Mouse (Mus musculus) right cerebral cortex, postnatal 25 days (tissue): ENCODE measurements around the gene Tcea3.

Experiments
- DNase-seq: peaks from one replicate; pipeline ENCODE4 v3.0.0; 2022

The Tcea3 gene

DNA sequence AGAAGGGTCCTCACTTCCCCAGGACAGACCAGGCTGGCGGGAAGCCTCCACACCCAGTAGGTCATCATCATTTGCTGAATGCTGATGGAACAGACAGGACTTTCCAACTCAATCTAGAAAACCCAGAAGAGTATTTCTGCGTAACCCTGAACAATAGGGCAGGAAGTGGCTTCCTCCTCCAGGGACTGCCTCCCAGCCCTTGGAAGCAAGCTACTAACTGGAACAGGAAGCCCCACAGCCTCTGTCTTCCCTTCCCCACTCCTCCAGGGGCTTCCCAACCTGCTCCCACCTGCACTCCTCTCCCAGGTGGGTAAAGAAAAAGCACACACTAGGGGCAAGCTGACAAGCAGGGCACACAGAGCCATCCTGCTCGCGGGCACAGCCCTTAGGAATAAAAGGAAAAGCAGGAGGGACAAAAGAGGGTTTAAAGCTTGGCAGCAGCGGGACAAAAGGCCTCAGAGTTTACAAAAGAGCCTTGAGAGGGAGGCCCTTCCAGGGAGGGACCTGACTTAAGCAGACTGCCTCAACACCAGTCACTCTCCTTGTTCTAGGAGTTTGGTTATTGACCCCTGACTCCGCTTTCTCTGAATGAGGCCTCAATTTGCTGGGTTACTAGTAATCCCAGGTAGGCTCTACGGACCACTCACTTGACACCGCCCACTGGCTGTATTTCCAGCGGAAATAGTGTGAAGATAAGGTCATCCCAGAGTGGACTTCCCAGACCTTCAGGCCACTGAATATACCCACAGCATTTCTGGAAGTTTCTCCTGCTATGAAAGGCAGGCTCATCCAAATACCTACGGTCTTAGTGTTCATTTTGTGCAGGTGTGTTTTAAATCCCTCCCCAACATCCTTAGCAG lies 35.3 kb downstream of the Tcea3 start:
- no peak for DNase-seq

DNA sequence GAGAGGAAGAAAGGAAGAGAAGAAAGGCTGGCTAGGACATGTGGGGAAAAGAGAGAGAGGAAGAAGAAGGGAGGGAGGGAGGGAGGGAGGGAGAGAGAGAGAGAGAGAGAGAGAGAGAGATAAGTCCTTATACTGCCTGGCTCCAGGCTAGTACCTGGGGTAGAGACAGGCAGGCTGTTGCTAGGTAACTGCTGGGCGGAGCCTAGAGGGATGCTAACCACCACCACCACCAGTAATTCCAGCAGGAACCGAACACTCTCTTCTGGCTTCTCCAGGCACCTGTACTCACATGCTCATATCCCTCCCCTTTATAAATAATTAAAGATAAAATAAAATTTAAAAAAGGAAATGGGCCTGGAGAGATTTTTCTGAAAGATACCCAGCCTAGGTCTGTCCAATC lies 36.3 kb downstream of the Tcea3 start:
- DNase-seq, result no peak

DNA sequence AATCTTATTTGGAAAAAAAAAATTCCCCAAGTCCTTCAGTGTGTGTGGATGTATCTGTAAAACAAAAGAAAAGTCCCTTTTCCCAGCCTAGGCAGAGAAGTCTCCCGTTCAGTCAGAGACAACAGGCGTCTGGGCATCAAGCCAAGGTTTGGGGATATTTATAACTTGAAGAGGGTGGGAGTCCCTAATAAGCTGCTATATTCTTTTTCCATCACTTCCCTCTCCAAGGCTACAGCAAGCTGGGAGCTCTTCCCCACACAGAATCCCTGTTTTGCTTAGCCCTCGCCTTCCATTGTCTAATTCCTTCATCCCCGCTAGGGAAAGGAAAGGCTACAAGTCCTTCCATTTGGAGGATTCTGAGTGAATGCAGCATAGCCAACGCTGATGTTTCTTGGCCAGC lies 36.9 kb downstream of the Tcea3 start, which contains the start of gene Zfp46:
TSS of gene Zfp46 (plus strand) at position 229 of the 400 bp plus-strand sequence.
- peak; percentile 73 for DNase-seq

DNA sequence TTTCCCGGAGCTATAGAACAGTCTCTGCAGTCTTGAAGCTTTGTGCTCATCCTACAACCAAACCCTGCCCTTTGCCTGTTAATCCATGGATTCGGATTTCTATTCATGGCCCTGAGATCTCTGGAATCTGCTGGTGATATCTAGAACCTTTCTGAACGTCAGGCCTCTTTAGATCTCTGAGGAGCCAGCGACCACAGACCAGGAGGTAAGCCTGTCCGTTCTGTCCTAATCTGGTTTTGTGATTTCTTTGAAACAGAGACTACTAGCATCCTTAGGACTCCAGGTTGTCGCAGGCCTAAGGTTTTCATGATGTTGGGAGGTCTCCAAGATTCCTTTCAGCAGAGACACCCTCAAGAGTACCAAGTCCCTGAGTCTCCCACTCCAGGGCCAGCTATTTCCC lies 37.4 kb downstream of the Tcea3 start:
- DNase-seq, result no peak

DNA sequence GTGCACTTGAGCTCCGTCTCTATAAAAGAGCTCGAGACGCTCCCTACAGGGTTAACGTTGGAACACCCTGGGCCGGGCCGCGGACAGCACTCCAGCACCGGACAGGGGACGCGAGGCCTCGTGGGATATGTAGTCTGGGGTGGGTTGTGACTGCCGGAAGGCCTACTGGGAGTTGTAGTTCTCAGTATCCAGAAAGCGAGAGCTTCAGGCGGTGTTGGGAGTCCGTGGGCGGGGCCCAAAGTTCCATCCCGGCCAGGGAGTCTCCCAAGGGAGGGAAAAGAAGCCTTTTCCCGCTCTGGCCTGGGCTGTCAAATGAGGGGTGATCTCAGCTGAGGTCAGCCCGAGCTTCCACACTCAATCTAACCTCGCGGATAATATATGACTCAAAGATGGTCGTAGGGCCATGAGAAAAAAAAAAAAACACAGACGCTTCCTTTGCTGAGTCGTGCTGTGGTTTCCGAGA lies 37.9 kb downstream of the Tcea3 start:
- peak; percentile 92 for DNase-seq

DNA sequence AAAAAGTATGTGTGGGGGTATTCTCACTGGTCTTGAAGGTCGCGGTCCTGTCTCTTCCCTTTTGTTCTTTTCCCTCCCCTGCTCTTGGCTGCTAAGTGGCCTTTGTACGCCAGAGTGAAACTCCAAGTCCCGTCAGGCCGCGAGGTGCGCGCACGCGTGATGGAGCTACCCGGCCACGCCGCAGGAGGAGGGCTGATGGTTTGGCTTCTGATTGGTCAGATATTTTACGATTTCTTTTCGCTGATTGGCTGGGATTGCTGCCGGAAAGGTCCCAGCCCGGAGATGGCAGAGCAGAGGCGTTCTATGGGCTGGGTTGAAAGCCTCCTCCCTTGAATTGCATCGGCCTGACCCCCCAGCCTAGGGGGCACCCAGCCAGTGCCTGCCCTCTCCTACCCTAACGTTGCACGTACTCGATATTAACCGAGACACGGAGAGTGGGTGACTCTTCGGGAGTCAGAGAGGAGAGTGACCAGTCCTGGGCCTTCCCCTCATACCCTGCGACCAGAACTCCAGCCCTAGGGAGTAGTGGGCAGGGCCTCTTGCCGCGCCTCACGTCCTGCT lies 38.4 kb downstream of the Tcea3 start:
- peak; percentile 95 for DNase-seq

DNA sequence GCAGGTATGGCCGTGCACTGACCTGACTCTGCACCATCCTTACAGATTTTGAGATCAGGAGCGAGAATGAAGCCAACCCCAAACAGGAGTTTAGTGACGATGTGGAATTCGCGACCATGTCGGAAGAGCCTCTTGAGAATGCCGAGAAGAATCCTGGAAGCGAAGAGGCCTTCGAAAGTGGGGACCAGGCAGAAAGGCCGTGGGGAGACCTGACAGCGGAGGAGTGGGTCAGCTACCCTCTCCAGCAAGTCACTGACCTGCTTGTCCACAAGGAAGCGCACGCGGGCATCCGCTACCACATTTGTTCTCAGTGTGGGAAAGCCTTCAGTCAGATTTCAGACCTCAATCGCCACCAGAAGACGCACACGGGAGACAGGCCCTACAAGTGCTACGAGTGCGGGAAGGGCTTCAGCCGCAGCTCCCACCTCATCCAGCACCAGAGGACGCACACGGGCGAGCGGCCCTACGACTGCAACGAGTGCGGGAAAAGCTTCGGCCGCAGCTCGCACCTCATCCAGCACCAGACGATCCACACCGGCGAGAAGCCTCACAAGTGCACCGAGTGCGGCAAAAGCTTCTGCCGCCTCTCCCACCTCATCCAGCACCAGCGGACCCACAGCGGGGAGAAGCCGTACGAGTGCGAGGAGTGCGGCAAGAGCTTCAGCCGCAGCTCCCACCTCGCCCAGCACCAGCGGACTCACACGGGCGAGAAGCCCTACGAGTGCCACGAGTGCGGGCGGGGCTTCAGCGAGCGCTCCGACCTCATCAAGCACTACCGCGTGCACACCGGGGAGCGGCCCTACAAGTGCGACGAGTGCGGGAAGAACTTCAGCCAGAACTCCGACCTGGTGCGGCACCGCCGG lies 42.6 kb downstream of the Tcea3 start:
- no peak for DNase-seq

DNA sequence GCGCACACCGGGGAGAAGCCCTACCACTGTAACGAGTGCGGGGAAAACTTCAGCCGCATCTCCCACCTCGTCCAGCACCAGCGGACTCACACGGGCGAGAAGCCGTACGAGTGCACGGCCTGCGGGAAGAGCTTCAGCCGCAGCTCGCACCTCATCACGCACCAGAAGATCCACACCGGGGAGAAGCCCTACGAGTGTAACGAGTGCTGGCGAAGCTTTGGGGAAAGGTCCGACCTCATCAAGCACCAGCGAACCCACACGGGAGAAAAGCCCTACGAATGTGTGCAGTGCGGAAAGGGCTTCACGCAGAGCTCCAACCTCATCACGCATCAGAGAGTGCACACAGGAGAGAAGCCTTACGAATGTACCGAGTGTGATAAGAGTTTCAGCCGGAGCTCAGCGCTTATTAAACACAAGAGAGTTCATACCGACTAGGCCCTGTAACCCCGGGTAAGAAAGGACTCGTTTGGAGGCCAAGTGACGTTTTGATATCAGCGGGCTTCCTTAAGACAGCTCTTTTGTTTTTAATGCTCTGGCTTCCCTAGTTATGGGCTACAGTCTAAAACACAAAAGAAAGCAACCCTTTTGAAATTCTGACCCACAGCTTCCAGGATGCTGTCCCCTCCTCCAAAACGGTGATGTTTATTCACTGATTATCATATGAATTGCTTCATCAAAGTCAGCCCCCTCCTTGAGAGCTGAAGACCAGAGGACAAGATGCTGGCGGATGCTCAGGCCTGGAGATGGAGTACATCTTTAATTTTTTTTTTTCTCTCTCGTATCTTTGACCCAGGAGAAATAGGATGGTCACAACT lies 43.5 kb downstream of the Tcea3 start:
- no peak for DNase-seq

DNA sequence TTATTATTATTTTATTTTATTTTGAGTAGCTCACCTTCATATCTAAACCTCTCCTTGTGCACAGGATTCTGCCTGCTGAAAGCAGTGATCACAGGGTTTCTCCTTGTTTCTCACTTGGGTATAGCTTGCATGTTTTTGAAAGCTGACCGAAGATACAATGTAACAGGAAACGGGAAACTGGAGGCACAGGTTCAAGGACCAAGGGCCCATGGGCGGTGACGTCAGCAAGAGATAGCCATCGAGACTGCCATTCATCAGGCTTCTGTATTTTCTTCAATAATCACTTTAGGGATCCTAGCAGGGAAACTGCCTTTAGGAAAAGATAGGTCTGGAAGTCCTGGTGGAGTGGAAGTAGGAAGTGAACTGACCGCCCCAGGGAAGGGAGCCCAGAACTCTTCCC lies 44.2 kb downstream of the Tcea3 start:
- no peak for DNase-seq

DNA sequence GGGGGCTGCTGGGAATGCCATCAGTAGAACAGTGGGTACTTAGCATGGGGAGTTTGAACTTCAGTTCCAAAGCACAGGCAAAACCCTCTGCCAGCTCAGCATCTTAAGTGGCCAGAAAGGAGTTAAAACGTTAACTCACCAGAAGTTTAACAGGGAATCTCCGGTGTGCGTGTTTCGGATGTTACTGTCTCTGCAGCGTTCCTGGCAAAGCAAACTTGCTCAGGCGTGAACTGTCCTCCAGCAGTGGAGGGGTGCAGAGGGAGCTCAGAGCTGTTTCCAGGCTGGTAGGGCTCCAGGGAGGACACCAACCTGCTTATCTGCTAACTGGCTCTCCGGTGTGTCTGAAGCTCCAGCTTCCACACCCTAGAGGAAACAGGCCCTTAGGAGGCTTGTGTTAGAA lies 48.4 kb downstream of the Tcea3 start:
- DNase-seq, result no peak

DNA sequence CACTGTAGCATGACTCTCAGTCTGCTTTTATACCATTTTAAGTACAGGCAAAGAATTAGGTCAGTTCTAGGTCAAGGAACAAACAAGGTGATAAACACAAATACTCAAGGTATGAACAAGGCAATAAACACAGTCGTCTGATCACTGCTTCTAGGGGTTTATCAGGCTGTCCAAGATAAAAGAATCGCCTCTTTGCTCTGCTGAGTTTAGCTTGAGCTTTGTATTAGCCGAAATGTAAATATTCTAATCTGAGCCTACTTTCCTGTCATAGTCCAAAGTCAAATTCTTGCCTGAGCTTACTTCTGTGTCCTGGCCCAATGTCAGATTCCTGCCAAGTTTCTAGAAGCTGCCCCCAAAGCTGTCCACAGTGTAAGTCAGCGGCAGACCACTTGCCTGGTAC lies 54.9 kb downstream of the Tcea3 start:
- DNase-seq, result no peak

DNA sequence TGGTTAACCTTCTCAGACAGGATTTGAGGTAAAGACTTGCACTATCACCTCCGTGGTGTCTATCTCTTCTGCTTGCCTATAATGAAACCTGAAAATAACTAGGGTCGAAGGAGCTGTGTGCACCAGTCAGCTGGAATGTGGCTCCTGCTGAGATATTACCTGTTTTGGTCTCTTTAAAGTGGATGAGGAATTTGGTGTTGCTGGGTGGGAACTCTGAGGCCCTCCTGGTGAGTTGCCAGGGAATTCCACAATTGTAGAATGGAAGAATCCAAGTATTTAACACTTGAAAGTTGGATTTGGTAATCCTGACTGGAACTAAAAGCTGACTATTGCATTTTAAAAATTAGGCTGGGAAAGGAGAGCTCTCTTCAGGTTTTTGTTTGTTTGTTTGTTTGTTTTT lies 56.7 kb downstream of the Tcea3 start:
- no peak for DNase-seq

DNA sequence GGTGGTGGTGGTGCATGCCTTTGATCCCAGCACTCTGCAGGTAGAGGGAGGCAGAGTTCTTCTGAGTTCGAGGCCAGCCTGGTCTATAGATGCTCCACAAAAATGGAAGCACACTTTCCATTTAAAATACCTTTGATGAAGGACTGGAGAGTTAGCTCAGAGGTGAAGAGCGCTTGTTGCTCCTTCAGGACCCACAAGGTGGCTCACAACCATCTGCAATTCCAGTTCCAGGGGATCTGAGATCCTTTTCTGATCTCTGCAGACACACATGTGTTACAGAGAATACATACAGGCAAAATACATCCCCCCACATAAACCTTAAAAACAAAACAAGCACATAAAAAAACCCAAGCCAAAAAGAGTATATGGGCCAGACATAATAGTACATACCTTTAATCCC lies 60.8 kb downstream of the Tcea3 start:
- DNase-seq, result no peak

DNA sequence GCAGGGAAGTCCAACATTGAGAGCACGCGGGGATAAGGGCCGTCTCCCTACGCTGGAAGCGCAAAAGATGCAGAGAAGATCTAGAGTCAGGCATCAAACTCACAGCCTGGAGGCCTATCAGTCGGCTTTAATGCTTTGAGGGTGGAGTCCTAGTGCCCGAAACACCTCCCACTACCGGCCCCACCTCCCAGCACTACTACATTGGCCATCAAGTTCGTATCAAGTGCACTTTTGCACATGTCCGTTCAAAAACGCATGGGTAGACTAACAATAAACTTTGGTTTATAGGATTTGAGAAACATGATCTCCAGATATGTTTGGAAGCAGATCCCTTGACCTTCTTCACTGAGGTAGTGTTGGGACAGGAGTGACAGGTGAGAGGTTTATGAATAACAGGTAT lies 62.3 kb downstream of the Tcea3 start:
- no peak for DNase-seq

DNA sequence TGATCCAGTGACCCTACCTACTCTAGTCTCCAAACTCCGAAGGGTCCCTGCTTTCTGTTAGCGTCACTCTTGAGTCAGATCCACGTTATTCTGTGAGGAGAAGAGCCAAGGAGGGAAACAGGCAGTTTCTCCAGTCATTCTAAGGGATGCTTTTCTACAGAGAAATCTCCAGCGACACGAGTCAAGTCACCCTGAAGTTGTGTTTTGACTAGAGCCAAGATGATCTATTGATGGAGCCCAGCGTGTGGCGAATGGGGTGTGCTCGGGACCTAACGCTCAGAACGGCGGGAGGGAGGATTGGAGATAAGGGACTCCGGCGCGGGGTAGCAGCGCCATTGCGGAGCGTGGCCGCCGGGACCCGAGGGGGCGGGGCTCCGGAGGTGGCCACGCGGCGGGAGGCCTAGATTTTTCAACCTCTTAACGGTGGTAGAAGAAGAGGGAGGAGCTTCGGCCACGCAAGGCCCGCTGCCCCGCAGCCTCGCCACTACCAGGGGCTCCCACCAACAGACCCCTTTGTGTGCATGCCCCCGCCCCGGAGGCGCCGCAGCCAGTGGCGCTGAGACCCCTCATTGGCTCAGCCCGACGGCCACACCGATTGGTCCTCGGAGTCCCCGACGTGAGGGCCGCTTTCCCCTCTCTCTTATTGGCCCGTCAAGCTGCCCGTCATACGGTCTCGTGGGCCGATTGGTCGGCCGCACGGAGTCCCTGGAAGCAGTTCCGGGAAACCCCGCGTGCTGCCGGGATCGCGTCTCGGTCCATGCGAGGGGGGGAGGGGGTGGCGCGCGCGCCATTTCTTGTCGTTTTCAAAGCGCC lies 62.9 kb downstream of the Tcea3 start, which contains the start of gene Hnrnpr:
TSS of gene Hnrnpr (plus strand) at position 714 of the 813 bp plus-strand sequence.
- DNase-seq, result peak; percentile 99

DNA sequence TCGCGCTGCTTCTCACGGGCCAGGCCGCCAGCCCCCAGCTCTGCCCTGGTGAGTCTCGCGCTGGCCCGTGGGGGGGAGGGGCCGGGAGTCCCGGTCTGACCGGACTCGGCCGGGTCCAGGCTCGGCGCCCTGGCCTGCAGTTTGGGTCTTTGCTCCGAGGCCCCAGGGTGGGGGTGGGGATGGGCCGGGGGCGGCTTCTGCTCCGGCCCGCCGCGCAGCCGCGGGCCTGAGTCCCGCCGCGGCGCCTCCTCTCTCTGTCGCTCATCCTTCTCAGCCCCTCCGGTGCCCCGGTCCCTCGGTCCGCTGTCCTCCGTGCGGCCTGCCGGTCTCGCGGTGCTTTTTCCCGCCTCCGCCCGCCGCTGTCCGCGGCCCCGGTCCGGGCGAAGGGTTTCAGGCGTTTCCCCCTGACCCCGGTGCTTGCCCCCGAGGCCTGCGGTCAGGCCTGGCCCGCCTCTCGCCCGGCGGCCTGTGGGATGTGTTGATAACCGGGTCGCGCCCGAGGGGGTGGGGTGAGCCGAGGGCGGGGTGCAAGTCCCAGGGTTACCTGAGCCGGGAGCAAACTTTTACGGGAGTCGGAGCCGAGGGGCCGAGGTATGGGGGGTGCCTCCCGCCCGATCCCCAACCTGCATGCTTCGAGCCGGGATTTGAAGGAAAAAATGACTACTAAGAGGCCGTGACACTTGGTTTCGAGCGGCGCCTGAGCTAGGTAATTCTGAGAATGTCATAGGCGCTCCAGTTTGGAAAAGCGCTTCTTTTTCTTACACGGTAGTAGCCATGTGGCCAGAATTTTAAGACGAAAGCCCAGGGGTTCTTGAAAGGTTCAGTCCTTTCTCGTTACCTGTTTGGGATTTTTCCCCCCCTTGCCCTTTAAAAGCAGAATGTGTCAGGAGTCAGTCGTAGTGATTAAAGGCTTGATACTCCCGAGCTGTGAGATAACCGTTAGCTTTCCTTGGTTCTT lies 63.8 kb downstream of the Tcea3 start:
- DNase-seq, result peak; percentile 41

DNA sequence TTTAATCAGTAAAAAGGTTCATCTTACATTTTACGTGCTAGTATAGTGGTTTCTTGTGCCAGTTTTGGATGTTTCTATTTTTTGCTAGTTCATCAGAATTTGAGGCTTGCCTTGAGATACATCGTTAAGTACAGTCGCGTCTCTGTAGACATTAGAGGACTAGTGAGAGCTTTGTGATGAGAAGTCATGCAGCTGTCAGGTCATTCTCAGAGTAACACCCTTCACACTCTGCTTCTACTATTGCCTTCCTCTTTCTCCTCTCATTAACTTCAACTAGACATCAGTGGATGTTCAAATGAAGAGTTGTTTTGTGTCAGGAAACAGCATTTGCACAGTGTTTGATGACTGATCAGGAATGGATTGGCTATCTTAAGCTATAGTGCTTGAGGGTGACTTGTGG lies 65.1 kb downstream of the Tcea3 start:
- DNase-seq, result no peak

DNA sequence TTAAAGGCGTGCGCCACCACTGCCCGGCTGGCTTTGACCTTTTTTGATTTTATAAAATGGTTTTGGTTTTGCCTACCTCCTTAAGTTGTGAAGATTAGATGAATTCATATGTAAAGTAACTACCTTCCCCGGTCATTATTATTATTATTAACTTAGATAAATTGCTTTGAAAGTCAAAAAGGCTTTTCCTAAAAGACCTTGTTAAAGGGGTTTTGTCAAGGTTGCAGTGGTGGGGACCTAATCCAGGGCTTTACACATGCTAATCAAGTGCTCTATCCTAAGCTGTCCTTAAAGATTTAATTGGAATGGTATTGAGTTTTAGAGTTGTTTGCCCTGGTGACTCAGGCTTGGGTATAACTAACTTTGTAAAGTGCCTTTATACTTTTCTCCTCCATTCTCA lies 70.1 kb downstream of the Tcea3 start:
- no peak for DNase-seq

DNA sequence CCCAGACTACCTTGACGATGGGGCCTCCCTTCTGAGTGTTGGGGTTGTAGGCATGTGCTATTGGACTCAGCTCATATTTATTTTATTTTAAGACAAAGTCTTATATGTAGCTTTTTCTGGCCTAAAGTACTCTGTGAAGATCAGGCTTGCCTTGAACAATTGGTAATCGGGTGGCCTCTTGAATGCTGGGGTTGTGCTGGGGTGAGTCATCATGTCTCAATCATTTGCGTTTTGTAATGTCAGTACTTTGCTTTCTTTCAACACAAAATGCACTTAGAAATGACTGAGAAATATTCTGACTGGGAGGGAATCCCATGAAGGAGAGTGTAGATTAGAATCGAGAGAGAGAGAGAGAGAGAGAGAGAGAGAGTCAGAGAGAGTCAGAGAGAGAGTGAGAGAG lies 72.5 kb downstream of the Tcea3 start:
- DNase-seq, result no peak

DNA sequence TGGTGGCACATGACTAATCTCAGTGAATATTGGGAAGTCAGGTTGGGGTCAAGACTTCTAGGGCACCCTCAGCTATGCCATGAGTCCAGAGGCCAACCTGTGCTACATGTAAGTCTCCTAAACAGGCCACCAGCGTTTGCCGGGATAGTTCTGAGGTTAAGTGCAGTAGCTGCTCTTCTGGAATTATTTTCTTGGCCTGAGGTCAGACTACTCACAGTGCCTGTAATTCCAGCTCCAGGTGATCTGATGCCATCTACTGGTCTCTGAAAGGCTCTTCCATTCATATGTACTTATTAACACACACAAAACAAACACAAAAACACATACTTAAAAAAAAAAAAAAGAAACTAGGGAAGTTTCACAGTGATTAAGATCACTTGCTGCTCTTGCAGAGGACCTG lies 76.7 kb downstream of the Tcea3 start:
- no peak for DNase-seq
